Mouse (Mus musculus) layer of hippocampus, postnatal 25 days (tissue): ENCODE measurements around the gene Tbrg1. TPM values are rescaled to one million over a fixed set of nuclear protein-coding genes. Genes with fewer than 3 reads are reported as not detected.

Source experiments
- total RNA-seq, 2 experiments: library from RNA; stranded (reverse); gene quantifications; 2 replicates each; pipeline ENCODE4 v1.2.3; 2021

Gene Tbrg1
- total RNA-seq, 2 experiments from 2014 or later = 47.4 to 49.8 TPM

Other genes with a start within 250 kb of the Tbrg1 start
- gene Robo3, start 224.1 kb downstream of the Tbrg1 start, total RNA-seq = 10 to 100 TPM; 10.2 to 20.0 TPM
- 10 to 100 TPM; 20.0 to 21.6 TPM for gene Msantd2, start 168.0 kb downstream of the Tbrg1 start, total RNA-seq
- 10 to 100 TPM; 17.2 to 17.8 TPM for gene Esam, start 129.2 kb downstream of the Tbrg1 start, total RNA-seq
- gene Vsig2, start 118.1 kb downstream of the Tbrg1 start, total RNA-seq = 1 to 10 TPM; 2.8 to 4.4 TPM
- gene Nrgn, start 104.4 kb downstream of the Tbrg1 start, total RNA-seq = 1,000 to 10,000 TPM; 1,702 to 1,721 TPM
- 10 to 100 TPM; 11.7 to 12.3 TPM for gene Siae, start 101.6 kb downstream of the Tbrg1 start, total RNA-seq
- gene Spa17, start 43.6 kb downstream of the Tbrg1 start, total RNA-seq = 1 to 10 TPM; 2.3 to 2.8 TPM
- gene Panx3, start 11.9 kb upstream of the Tbrg1 start, total RNA-seq = not detected
- gene Olfr160, start 58.9 kb upstream of the Tbrg1 start, total RNA-seq = not detected
- not detected for gene Olfr874, start 87.8 kb upstream of the Tbrg1 start, total RNA-seq
- gene Olfr875, start 114.5 kb upstream of the Tbrg1 start, total RNA-seq = not detected
- not detected for gene Olfr876, start 145.7 kb upstream of the Tbrg1 start, total RNA-seq
- not detected for gene Olfr877, start 197.0 kb upstream of the Tbrg1 start, total RNA-seq
- gene Olfr145, start 239.4 kb upstream of the Tbrg1 start, total RNA-seq = not detected